Mouse (Mus musculus) adrenal gland, adult 18-20 months (tissue): ENCODE data around the gene Iqce. TPM values are rescaled to one million over a fixed set of nuclear protein-coding genes. Genes with fewer than 3 reads are reported as not detected.

Source experiments
- DNase-seq, 2 experiments: peaks; one replicate each; pipeline ENCODE4 v3.0.0; 2021 to 2022; ENCODE audit warnings: low spot score in 2 of 2
- total RNA-seq, 2 experiments: library from RNA; stranded (reverse); gene quantifications; 1 replicate in 1 of 2; 2 replicates in 1 of 2; pipeline ENCODE4 v1.2.3; 2021

The Iqce gene
- total RNA-seq, 2 experiments from 2014 or later, result 11.4 to 14.3 TPM

GRCm38 (mm10) chr5:140641254-140641928, 60.8 kb downstream of the Iqce start:
- no peak for DNase-seq

- DNase-seq, result no peak
These were observed 61.4 kb downstream of the Iqce start for GRCm38 (mm10) chr5:140640812-140641211.

- DNase-seq, result no peak
These were observed 62.3 kb downstream of the Iqce start for GRCm38 (mm10) chr5:140639871-140640270.

GRCm38 (mm10) chr5:140639312-140639711, 62.9 kb downstream of the Iqce start:
- no peak for DNase-seq

GRCm38 (mm10) chr5:140638484-140638883, 63.7 kb downstream of the Iqce start:
- no peak for DNase-seq

- DNase-seq, result no peak
These were observed 64.2 kb downstream of the Iqce start for GRCm38 (mm10) chr5:140637989-140638388.

- DNase-seq, result no peak
These were observed 65.1 kb downstream of the Iqce start for GRCm38 (mm10) chr5:140637058-140637410.

GRCm38 (mm10) chr5:140636316-140637057, 65.7 kb downstream of the Iqce start:
- no peak for DNase-seq

GRCm38 (mm10) chr5:140634798-140635722, 67.1 kb downstream of the Iqce start:
- no peak for DNase-seq

- DNase-seq, result no peak
These were observed 68.7 kb downstream of the Iqce start for GRCm38 (mm10) chr5:140633432-140633831.

GRCm38 (mm10) chr5:140628995-140629394, 73.2 kb downstream of the Iqce start:
- no peak for DNase-seq

GRCm38 (mm10) chr5:140627580-140627979, 74.6 kb downstream of the Iqce start:
- no peak for DNase-seq

- no peak for DNase-seq
These were observed 77.2 kb downstream of the Iqce start for GRCm38 (mm10) chr5:140624961-140625360.

GRCm38 (mm10) chr5:140624238-140624637, 77.9 kb downstream of the Iqce start:
- DNase-seq, result no peak

GRCm38 (mm10) chr5:140623791-140624190, 78.4 kb downstream of the Iqce start:
- DNase-seq, result no peak

GRCm38 (mm10) chr5:140622978-140623670, 79.1 kb downstream of the Iqce start:
- no peak for DNase-seq

GRCm38 (mm10) chr5:140621517-140621916, 80.7 kb downstream of the Iqce start:
- DNase-seq, result no peak

GRCm38 (mm10) chr5:140621092-140621491, 81.1 kb downstream of the Iqce start:
- DNase-seq, result no peak

- no peak for DNase-seq
These were observed 82.1 kb downstream of the Iqce start for GRCm38 (mm10) chr5:140619895-140620736.

- DNase-seq, result peak; percentile 68 to 81
These were observed 82.9 kb downstream of the Iqce start for GRCm38 (mm10) chr5:140619151-140619771.
